Mouse (Mus musculus): ENCODE data around the gene Nobox. TPM values are rescaled to one million over a fixed set of nuclear protein-coding genes. Genes with fewer than 3 reads are reported as not detected.

Nobox gene
- polyA plus RNA-seq, 1 experiment = not detected

DNA sequence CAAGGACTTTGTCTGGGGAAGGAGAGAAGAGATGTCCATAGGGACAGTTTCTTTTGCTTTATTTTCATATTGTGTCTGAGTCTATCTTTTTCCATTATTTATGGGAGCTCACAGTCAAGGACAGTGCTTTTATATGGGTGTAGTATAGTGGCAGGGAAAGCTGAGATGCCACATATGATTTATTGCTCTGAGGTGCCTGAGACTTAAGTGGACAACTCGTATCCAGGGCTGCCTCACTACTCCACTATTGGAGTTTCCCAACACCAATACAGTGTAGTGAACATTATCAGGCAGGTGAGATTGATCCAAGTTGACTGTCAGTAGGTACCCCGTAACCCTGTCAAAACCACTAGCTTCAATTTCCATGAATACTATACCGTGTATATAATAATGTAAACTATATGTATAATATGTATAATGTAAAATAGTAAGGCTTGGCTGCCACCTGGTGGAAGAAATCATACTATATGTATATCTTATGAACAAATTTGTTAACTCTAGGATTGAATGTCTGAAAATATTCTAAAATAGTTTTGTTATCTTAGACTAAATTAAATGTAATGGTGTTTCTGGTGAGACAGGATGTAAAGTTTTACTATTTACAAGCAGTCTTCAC is 26.4 kb upstream of the Nobox start:
- Histone ChIP-seq H3K27me3 (ENCODE audit: control insufficient read depth, insufficient read depth, insufficient read length) (no peaks in the 10 kb centered on the region), H3ac (ENCODE audit: control insufficient read depth, insufficient read length) (no peak overlapping the region), H3K4me3 (no peak overlapping the region), H3K79me2 (ENCODE audit: control insufficient read depth, insufficient read depth) (no peaks in the 10 kb centered on the region), H3K4me2 (ENCODE audit: low read depth) (no peak overlapping the region), H3K36me3 (ENCODE audit: control insufficient read depth, insufficient read depth) (no peaks in the 10 kb centered on the region)
- TF ChIP-seq MYOD1 (IDR thresholded peaks at IDR 0.05; ENCODE audit: control insufficient read depth in 1 of 3, insufficient read length in 2 of 3, low read depth in 2 of 3) = no peak
- no peak for TF ChIP-seq TCF12 (IDR thresholded peaks at IDR 0.05; ENCODE audit: insufficient read depth, poor library complexity, severe bottlenecking)
- no peak for TF ChIP-seq REST (IDR thresholded peaks at IDR 0.05; ENCODE audit: insufficient read depth, insufficient read length)
- no peak for TF ChIP-seq SRF (IDR thresholded peaks at IDR 0.05; ENCODE audit: control insufficient read depth, insufficient read length, low read depth)
- no peak for TF ChIP-seq CEBPB (IDR thresholded peaks at IDR 0.05; ENCODE audit: insufficient read depth, poor library complexity, severe bottlenecking)
- no peak for TF ChIP-seq MAX (IDR thresholded peaks at IDR 0.05; ENCODE audit: low read depth)
- TF ChIP-seq POLR2A (IDR thresholded peaks at IDR 0.05; ENCODE audit: insufficient read length, low read depth) = no peak
- TF ChIP-seq USF1 (IDR thresholded peaks at IDR 0.05; ENCODE audit: low read depth) = no peak
- TF ChIP-seq POLR2AphosphoS2 (IDR thresholded peaks at IDR 0.05; ENCODE audit: insufficient read length, low read depth) = no peak
- TF ChIP-seq E2F4 (IDR thresholded peaks at IDR 0.05; ENCODE audit: insufficient read depth) = no peak
- no peak for TF ChIP-seq TCF3 (IDR thresholded peaks at IDR 0.05; ENCODE audit: insufficient read length, low read depth)
- TF ChIP-seq MYOG (IDR thresholded peaks at IDR 0.05; ENCODE audit: control insufficient read depth in 1 of 3, insufficient read depth in 1 of 3, insufficient read length in 2 of 3, low read depth in 2 of 3) = no peak

DNA sequence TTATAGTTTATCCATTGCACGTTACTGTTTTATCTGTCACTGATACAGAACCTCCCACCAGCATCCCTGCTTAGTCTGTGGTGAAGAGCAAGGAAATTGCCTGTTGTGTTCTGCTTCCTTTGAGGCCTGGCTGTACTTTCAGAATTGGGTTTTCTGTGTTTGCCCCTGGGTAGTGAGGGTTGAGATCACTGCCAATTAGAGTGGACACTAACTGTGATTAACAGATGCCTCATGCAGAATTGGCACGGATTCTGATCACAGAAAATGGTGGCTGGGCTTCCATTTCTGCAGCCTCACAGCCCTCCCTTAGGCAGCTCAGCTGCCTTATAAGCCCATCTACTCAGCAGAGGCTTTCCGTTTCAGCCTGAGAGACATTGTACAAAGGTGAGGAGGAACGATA is 24.1 kb upstream of the Nobox start:
- H3K79me2 ChIP-seq (ENCODE audit: control insufficient read depth, insufficient read depth) = no peaks in the 10 kb centered on the region
- H3ac ChIP-seq (ENCODE audit: control insufficient read depth, insufficient read length) = no peak overlapping the region
- TF ChIP-seq MYOG (IDR thresholded peaks at IDR 0.05; ENCODE audit: control insufficient read depth in 1 of 3, insufficient read depth in 1 of 3, insufficient read length in 2 of 3, low read depth in 2 of 3) = no peak
- TF ChIP-seq REST (IDR thresholded peaks at IDR 0.05; ENCODE audit: insufficient read depth, insufficient read length) = no peak
- TF ChIP-seq USF1 (IDR thresholded peaks at IDR 0.05; ENCODE audit: low read depth) = no peak
- no peak for TF ChIP-seq MYOD1 (IDR thresholded peaks at IDR 0.05; ENCODE audit: control insufficient read depth in 1 of 3, insufficient read length in 2 of 3, low read depth in 2 of 3)
- TF ChIP-seq POLR2AphosphoS2 (IDR thresholded peaks at IDR 0.05; ENCODE audit: insufficient read length, low read depth) = no peak
- no peak for TF ChIP-seq CEBPB (IDR thresholded peaks at IDR 0.05; ENCODE audit: insufficient read depth, poor library complexity, severe bottlenecking)
- TF ChIP-seq SRF (IDR thresholded peaks at IDR 0.05; ENCODE audit: control insufficient read depth, insufficient read length, low read depth) = no peak
- no peak for TF ChIP-seq POLR2A (IDR thresholded peaks at IDR 0.05; ENCODE audit: insufficient read length, low read depth)
- no peak for TF ChIP-seq E2F4 (IDR thresholded peaks at IDR 0.05; ENCODE audit: insufficient read depth)
- no peak for TF ChIP-seq TCF12 (IDR thresholded peaks at IDR 0.05; ENCODE audit: insufficient read depth, poor library complexity, severe bottlenecking)
- TF ChIP-seq TCF3 (IDR thresholded peaks at IDR 0.05; ENCODE audit: insufficient read length, low read depth) = no peak
- no peak for TF ChIP-seq MAX (IDR thresholded peaks at IDR 0.05; ENCODE audit: low read depth)

GRCm38 (mm10) chr6:43312961-43313656 is 3.8 kb upstream of the Nobox start:
- peak overlapping the region; percentile 44 for H3K4me2 ChIP-seq (ENCODE audit: low read depth)
- TF ChIP-seq CEBPB (IDR thresholded peaks at IDR 0.05; ENCODE audit: insufficient read depth, poor library complexity, severe bottlenecking) (no peak), MAX (IDR thresholded peaks at IDR 0.05; ENCODE audit: low read depth) (no peak), REST (IDR thresholded peaks at IDR 0.05; ENCODE audit: insufficient read depth, insufficient read length) (no peak), POLR2A (IDR thresholded peaks at IDR 0.05; ENCODE audit: insufficient read length, low read depth) (no peak), TCF12 (IDR thresholded peaks at IDR 0.05; ENCODE audit: insufficient read depth, poor library complexity, severe bottlenecking) (no peak), POLR2AphosphoS2 (IDR thresholded peaks at IDR 0.05; ENCODE audit: insufficient read length, low read depth) (no peak), MYOD1 (IDR thresholded peaks at IDR 0.05; ENCODE audit: control insufficient read depth in 1 of 3, insufficient read length in 2 of 3, low read depth in 2 of 3) (no peak), MYOG (IDR thresholded peaks at IDR 0.05; ENCODE audit: control insufficient read depth in 1 of 3, insufficient read depth in 1 of 3, insufficient read length in 2 of 3, low read depth in 2 of 3) (no peak)

More for the DNA sequence above, 24.1 kb upstream of the Nobox start:
- H3K4me3 ChIP-seq = no peak overlapping the region
- H3K36me3 ChIP-seq (ENCODE audit: control insufficient read depth, insufficient read depth) = no peaks in the 10 kb centered on the region
- H3K4me2 ChIP-seq (ENCODE audit: low read depth) = no peak overlapping the region
- H3K27me3 ChIP-seq (ENCODE audit: control insufficient read depth, insufficient read depth, insufficient read length) = no peaks in the 10 kb centered on the region

DNA sequence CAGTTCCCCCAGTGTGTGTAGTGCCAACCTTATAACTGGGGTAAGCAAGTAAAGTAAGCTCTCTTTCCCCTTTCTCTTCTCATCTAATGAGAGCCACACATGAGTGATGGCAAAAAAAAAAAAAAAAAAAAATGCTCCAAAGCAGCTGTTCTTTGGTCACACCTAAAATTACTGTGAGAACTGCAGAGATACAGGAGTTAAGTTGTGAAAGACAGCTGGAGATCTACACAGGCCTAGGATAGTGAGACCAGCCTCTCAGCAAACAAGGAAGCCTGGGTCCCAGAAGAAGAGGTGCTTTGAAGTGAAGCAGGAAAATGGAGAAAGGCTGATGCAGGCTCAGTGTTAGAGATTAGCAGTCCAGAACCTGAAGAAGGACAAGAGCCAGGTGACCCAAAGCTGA is 3.2 kb upstream of the Nobox start:
- H3K36me3 ChIP-seq (ENCODE audit: control insufficient read depth, insufficient read depth) = no peaks in the 10 kb centered on the region
- H3K27me3 ChIP-seq (ENCODE audit: control insufficient read depth, insufficient read depth, insufficient read length) = no peaks in the 10 kb centered on the region
- H3K4me3 ChIP-seq = no peak overlapping the region
- TF ChIP-seq E2F4 (IDR thresholded peaks at IDR 0.05; ENCODE audit: insufficient read depth) (no peak), TCF3 (IDR thresholded peaks at IDR 0.05; ENCODE audit: insufficient read length, low read depth) (no peak), MYOD1 (IDR thresholded peaks at IDR 0.05; ENCODE audit: control insufficient read depth in 1 of 3, insufficient read length in 2 of 3, low read depth in 2 of 3) (peak in 1 of 3 experiments; percentile 7), POLR2AphosphoS2 (IDR thresholded peaks at IDR 0.05; ENCODE audit: insufficient read length, low read depth) (no peak), MAX (IDR thresholded peaks at IDR 0.05; ENCODE audit: low read depth) (no peak), MYOG (IDR thresholded peaks at IDR 0.05; ENCODE audit: control insufficient read depth in 1 of 3, insufficient read depth in 1 of 3, insufficient read length in 2 of 3, low read depth in 2 of 3) (peak in 1 of 3 experiments; percentile 62), POLR2A (IDR thresholded peaks at IDR 0.05; ENCODE audit: insufficient read length, low read depth) (no peak), TCF12 (IDR thresholded peaks at IDR 0.05; ENCODE audit: insufficient read depth, poor library complexity, severe bottlenecking) (no peak), SRF (IDR thresholded peaks at IDR 0.05; ENCODE audit: control insufficient read depth, insufficient read length, low read depth) (no peak), CEBPB (IDR thresholded peaks at IDR 0.05; ENCODE audit: insufficient read depth, poor library complexity, severe bottlenecking) (no peak), USF1 (IDR thresholded peaks at IDR 0.05; ENCODE audit: low read depth) (no peak), REST (IDR thresholded peaks at IDR 0.05; ENCODE audit: insufficient read depth, insufficient read length) (no peak)
- H3ac ChIP-seq (ENCODE audit: control insufficient read depth, insufficient read length) = no peak overlapping the region
- no peaks in the 10 kb centered on the region for H3K79me2 ChIP-seq (ENCODE audit: control insufficient read depth, insufficient read depth)
- H3K4me2 ChIP-seq (ENCODE audit: low read depth) = peak overlapping the region; percentile 44

More at GRCm38 (mm10) chr6:43312961-43313656, 3.8 kb upstream of the Nobox start:
- Histone ChIP-seq H3ac (ENCODE audit: control insufficient read depth, insufficient read length) (no peak overlapping the region), H3K36me3 (ENCODE audit: control insufficient read depth, insufficient read depth) (no peaks in the 10 kb centered on the region), H3K27me3 (ENCODE audit: control insufficient read depth, insufficient read depth, insufficient read length) (no peaks in the 10 kb centered on the region), H3K79me2 (ENCODE audit: control insufficient read depth, insufficient read depth) (no peaks in the 10 kb centered on the region), H3K4me3 (no peak overlapping the region)

Measured in myocyte (in vitro differentiated cells).